Mouse (Mus musculus) leukemia stem cell, adult 10-12 weeks (primary cell): ENCODE data around the gene Ndc80. TPM values are rescaled to one million over a fixed set of nuclear protein-coding genes. Genes with fewer than 3 reads are reported as not detected.

Experiments
- polyA plus RNA-seq: library from polyadenylated mRNA; stranded (reverse); fragments of >175 nt; gene quantifications from 2 replicates; pipeline ENCODE4 v1.2.3, GENCODE M21; 2012; ENCODE audit warnings: low replicate concordance

Gene Ndc80
- 0.37 and 3.4 TPM in 2 replicates for polyA plus RNA-seq

DNA sequence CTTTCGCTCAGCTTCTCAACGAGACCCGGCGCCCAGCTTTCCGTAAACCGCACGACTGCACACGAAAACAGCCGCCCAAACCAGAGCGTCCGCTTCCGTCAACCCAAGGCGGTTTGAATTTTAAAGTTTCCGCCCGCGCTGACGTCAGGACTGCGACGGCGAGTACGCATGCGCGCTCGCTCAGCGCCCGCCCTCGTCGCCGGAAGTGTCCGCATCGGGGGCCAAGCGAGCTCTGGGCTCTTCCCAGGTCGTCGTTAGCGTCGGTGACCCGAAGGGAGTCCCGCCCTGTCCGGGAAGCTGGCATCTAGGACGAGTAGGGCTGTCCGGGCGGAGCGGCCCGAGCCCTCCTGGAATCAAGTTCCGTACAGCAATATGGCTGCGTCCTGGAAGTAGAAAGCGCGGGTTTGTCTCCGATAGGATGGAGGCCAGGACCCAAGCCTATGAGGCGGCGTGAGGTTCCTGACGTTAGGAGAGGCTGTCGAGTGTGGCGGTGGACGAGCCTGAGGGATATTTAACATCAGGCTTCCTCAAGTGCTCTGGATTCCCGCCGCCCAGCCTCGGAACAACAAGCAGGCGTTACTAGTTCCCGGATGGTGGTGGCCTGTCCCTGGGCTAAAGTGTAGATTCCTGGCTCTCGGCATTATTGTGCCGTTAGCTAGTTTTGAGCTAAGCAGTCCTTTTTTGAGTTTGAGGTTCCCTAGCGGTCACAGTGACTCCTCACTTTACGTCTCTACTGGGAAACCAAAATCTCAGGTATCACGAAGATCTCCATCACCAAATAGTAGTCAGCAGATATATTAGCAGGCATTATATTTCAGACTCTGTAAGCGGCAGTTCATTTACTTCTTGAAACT is at the start of gene Ndc80:
Gene Ndc80 (minus strand): TSS at position 147 of the 854 bp plus-strand sequence.

GRCm38 (mm10) chr17:71551757-71552451 is 25.2 kb upstream of the Ndc80 start, which contains the start of gene Spdya:
Gene Spdya (plus strand): TSS chr17:71552061.

GRCm38 (mm10) chr17:71474762-71475704 is 51.6 kb downstream of the Ndc80 start, which contains the start of gene Smchd1:
Gene Smchd1 (minus strand): TSS chr17:71475343.

GRCm38 (mm10) chr17:71459818-71460217 is 66.8 kb downstream of the Ndc80 start, which contains the start of gene Gm4707:
Gene Gm4707 (minus strand): TSS chr17:71459918.

Other genes with a start within 250 kb of the Ndc80 start
- gene Emilin2, start 214.9 kb downstream of the Ndc80 start, polyA plus RNA-seq: 145 and 230 TPM in 2 replicates
- gene Gm4707, start 66.9 kb downstream of the Ndc80 start, polyA plus RNA-seq: 0.24 TPM in 1 of 2 replicates, not detected in the other
- 20.2 and 21.9 TPM in 2 replicates for gene Smchd1, start 51.5 kb downstream of the Ndc80 start, polyA plus RNA-seq
- not detected in 2 replicates for gene Spdya, start 25.2 kb upstream of the Ndc80 start, polyA plus RNA-seq
- gene Wdr43, start 89.0 kb upstream of the Ndc80 start, polyA plus RNA-seq: 20.7 and 67.1 TPM in 2 replicates
- not detected in 2 replicates for gene Togaram2, start 146.4 kb upstream of the Ndc80 start, polyA plus RNA-seq
- gene Pcare, start 226.0 kb upstream of the Ndc80 start, polyA plus RNA-seq: 0.03 TPM in 1 of 2 replicates, not detected in the other
- not detected in 2 replicates for gene Clip4, start 241.6 kb upstream of the Ndc80 start, polyA plus RNA-seq